Mouse (Mus musculus): ENCODE measurements around the gene Hectd4. TPM values are rescaled to one million over a fixed set of nuclear protein-coding genes. Genes with fewer than 3 reads are reported as not detected.

The Hectd4 gene
- polyA plus RNA-seq, 1 experiment from 2014 or later, result 18.0 TPM

- H3K27me3 ChIP-seq, result no peaks in the 10 kb centered on the region
- no peak for ATAC-seq
- H3K4me2 ChIP-seq (replicated peaks), result no peak overlapping the region
- no peak overlapping the region for H3K9ac ChIP-seq (replicated peaks)
- no peak overlapping the region for H3K27ac ChIP-seq
- no peaks in the 10 kb centered on the region for H3K9me3 ChIP-seq
- 78% methylated on average over 3 of the region's 3 CpGs for WGBS
- H3K4me1 ChIP-seq (replicated peaks), result peaks cover 14% of the 10 kb centered on the region
- H3K4me3 ChIP-seq (replicated peaks), result no peak overlapping the region
- H3K36me3 ChIP-seq, result no peaks in the 10 kb centered on the region
Measured at GRCm38 (mm10) chr5:121393402-121393801, 173.4 kb downstream of the Hectd4 start.

GRCm38 (mm10) chr5:121395621-121396020 lies 175.6 kb downstream of the Hectd4 start:
- Histone ChIP-seq H3K4me3 (replicated peaks) (no peak overlapping the region), H3K27ac (no peak overlapping the region), H3K9me3 (no peaks in the 10 kb centered on the region), H3K4me1 (replicated peaks) (peaks cover 25% of the 10 kb centered on the region), H3K36me3 (0 out of 2 replicates have a peak, but pooled peaks cover under 1% of the 10 kb centered on the region), H3K9ac (replicated peaks) (no peak overlapping the region), H3K27me3 (no peaks in the 10 kb centered on the region), H3K4me2 (replicated peaks) (no peak overlapping the region)
- 88% methylated on average over 5 of the region's 5 CpGs for WGBS
- no peak for ATAC-seq

DNA sequence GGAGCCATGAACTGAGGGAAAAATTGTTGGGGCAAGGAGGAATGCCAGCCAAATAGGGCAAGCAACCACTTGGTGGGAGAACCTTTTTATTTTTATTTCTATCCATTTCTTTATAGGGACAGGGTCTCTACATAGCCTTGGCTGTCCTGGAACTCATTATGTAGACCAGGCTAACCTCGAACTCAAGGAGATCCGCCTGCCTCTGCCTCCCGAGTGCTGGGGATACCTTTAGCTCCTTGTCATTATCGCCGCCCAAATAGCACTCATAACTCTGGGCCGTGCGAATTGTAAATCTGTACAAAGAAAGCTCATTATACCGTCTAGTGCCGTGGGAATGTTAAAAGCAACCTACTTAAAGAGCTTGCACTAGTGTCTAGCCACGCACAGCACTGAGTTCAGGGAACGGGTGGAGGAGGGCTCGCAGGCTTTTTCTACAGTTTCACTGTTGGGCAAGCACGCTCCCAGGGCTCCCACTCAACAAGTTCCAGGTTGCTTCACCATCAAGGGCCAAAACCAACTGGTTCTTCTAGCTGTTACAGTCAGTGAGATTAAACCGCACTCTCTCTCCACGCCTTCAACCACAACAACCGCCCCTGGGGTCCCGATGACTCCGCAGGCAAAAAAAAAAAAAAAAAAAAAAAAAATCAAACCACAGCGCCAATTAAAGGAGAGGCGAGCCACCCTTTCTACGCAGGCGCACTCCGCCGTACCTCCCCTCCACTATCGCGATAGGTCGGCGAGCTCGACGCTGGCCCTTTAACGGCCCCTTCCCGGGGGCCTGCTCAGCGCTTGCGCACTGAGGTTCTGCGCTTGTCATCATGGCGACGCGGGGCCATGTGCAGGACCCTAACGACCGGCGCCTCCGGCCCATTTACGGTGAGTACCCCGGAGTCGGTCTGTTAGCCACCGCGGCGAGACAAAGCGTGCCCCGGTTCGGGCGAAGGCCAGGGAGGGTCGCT lies 177.4 kb downstream of the Hectd4 start, which contains the start of gene Naa25:
TSS of gene Naa25 (plus strand) at position 750 of the 959 bp plus-strand sequence.
- no peaks in the 10 kb centered on the region for H3K27me3 ChIP-seq
- peak; percentile 97 for ATAC-seq
- peak within 1 kb of the TSS; percentile 90 for H3K9ac ChIP-seq (replicated peaks)
- H3K4me2 ChIP-seq (replicated peaks), result peak within 1 kb of the TSS; percentile 97
- no peaks in the 10 kb centered on the region for H3K9me3 ChIP-seq
- peaks cover 25% of the 10 kb centered on the region for H3K4me1 ChIP-seq (replicated peaks)
- peak within 1 kb of the TSS; percentile 97 for H3K4me3 ChIP-seq (replicated peaks)
- WGBS, result 11% methylated on average over 51 of the region's 53 CpGs
- peak within 1 kb of the TSS; percentile 77 for H3K27ac ChIP-seq
- H3K36me3 ChIP-seq, result 0 out of 2 replicates have a peak, but pooled peaks cover 7% of the 10 kb centered on the region

GRCm38 (mm10) chr5:121398146-121398964 lies 178.3 kb downstream of the Hectd4 start:
- Histone ChIP-seq H3K27me3 (no peaks in the 10 kb centered on the region), H3K36me3 (peaks cover 12% of the 10 kb centered on the region; the same call in 1 of the 2 replicates), H3K4me2 (replicated peaks) (peak overlapping the region; percentile 97), H3K4me1 (replicated peaks) (peaks cover 25% of the 10 kb centered on the region), H3K27ac (peak overlapping the region; percentile 74), H3K9ac (replicated peaks) (peak overlapping the region; percentile 90), H3K9me3 (no peaks in the 10 kb centered on the region), H3K4me3 (replicated peaks) (peak overlapping the region; percentile 97)
- under 1% methylated on average over 65 of the region's 67 CpGs for WGBS
- ATAC-seq, result peak; percentile 83

GRCm38 (mm10) chr5:121398965-121399462 lies 179.0 kb downstream of the Hectd4 start:
- no peak for ATAC-seq
- peak overlapping the region; percentile 90 for H3K9ac ChIP-seq (replicated peaks)
- WGBS, result 63% methylated on average over 9 of the region's 9 CpGs
- peak overlapping the region; percentile 97 for H3K4me3 ChIP-seq (replicated peaks)
- no peaks in the 10 kb centered on the region for H3K27me3 ChIP-seq
- no peaks in the 10 kb centered on the region for H3K9me3 ChIP-seq
- H3K36me3 ChIP-seq, result peaks cover 12% of the 10 kb centered on the region; the same call in 1 of the 2 replicates
- no peak overlapping the region for H3K27ac ChIP-seq
- peak overlapping the region; percentile 97 for H3K4me2 ChIP-seq (replicated peaks)
- peaks cover 25% of the 10 kb centered on the region for H3K4me1 ChIP-seq (replicated peaks)

GRCm38 (mm10) chr5:121399540-121399939 lies 179.5 kb downstream of the Hectd4 start:
- Histone ChIP-seq H3K36me3 (peaks cover 12% of the 10 kb centered on the region; the same call in 1 of the 2 replicates), H3K4me3 (replicated peaks) (no peak overlapping the region), H3K4me2 (replicated peaks) (peak overlapping the region; percentile 97), H3K9me3 (no peaks in the 10 kb centered on the region), H3K27me3 (no peaks in the 10 kb centered on the region), H3K27ac (no peak overlapping the region), H3K4me1 (replicated peaks) (peaks cover 25% of the 10 kb centered on the region), H3K9ac (replicated peaks) (peak overlapping the region; percentile 90; the same call in 1 of the 2 replicates)
- ATAC-seq, result no peak
- WGBS, result 90% methylated on average over 5 of the region's 5 CpGs

DNA sequence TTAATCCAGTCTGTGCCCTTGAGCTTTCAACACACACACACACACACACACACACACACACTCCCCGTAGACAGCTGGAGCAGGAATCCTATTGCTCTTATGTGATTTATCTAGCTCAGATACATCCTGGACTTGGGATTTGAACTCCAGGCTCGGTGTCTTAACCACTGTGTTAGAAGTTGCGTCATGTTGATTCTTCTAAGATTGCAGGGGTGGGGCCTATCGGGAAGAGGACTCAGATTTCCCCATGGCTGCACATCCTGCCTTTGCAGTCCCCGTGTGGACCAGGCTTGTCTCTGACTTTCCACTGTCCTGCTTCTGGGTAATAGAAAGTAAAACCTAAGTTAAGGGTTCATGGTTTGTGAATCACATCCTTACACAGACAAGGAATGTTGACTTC lies 180.0 kb downstream of the Hectd4 start:
- no peak overlapping the region for H3K4me3 ChIP-seq (replicated peaks)
- H3K9me3 ChIP-seq, result no peaks in the 10 kb centered on the region
- H3K4me2 ChIP-seq (replicated peaks), result no peak overlapping the region
- WGBS, result 81% methylated on average over 5 of the region's 5 CpGs
- peaks cover 12% of the 10 kb centered on the region; the same call in 1 of the 2 replicates for H3K36me3 ChIP-seq
- no peak overlapping the region for H3K27ac ChIP-seq
- no peak for ATAC-seq
- H3K4me1 ChIP-seq (replicated peaks), result peaks cover 25% of the 10 kb centered on the region
- no peaks in the 10 kb centered on the region for H3K27me3 ChIP-seq
- H3K9ac ChIP-seq (replicated peaks), result no peak overlapping the region

GRCm38 (mm10) chr5:121400849-121401248 lies 180.8 kb downstream of the Hectd4 start:
- 83% methylated on average over 5 of the region's 5 CpGs for WGBS
- Histone ChIP-seq H3K9ac (replicated peaks) (no peak overlapping the region), H3K27ac (no peak overlapping the region), H3K4me3 (replicated peaks) (no peak overlapping the region), H3K4me1 (replicated peaks) (peaks cover 25% of the 10 kb centered on the region), H3K4me2 (replicated peaks) (no peak overlapping the region), H3K27me3 (no peaks in the 10 kb centered on the region), H3K9me3 (no peaks in the 10 kb centered on the region), H3K36me3 (peaks cover 12% of the 10 kb centered on the region; the same call in 1 of the 2 replicates)
- no peak for ATAC-seq

DNA sequence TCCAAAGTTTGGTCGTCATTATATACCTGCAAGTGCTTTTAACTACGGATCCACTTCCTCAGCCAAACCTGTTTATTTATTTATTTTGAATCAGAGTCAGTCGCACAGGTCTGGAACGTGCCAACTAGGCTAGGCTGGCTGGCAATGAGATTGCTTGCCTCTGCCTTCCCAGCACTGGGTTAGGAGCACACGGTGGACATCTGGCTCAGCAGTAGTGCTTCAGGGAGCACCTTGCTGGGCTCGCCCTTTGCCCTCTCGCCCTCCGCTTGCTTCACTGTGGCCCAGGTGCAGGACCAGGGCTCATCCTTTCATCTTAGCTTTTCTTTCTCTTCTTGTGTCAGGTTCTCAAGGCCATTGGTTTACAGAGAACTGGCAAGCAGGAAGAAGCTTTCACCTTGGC lies 187.8 kb downstream of the Hectd4 start:
- no peak overlapping the region for H3K4me3 ChIP-seq (replicated peaks)

DNA sequence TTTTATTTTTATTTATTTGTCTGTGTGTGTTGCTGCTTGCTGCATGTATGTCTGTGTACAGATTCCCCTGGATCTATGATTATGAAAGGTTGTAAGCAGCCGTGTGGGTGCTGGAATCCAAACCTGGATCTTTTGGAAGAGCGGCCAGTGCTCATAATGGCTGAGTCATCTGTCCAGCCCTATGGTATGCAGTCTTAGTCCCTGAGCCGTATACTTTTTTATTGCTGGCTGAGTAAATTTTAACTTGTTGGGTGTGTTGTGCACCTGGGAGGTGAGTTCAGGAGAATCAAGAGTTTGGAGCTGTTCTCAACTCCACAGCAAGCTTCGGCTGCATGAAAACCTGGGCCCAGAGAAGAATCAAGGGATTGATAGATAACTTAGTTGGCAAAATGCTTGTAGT lies 191.0 kb downstream of the Hectd4 start:
- Histone ChIP-seq H3K4me3 (replicated peaks) (no peak overlapping the region), H3K4me1 (replicated peaks) (no peaks in the 10 kb centered on the region), H3K4me2 (replicated peaks) (no peak overlapping the region), H3K27ac (no peak overlapping the region), H3K9ac (replicated peaks) (no peak overlapping the region), H3K9me3 (no peaks in the 10 kb centered on the region), H3K27me3 (no peaks in the 10 kb centered on the region), H3K36me3 (peaks cover 79% of the 10 kb centered on the region)
- no peak for ATAC-seq
- WGBS, result 95% methylated on average over 4 of the region's 4 CpGs

More for the DNA sequence above, 187.8 kb downstream of the Hectd4 start:
- Histone ChIP-seq H3K9ac (replicated peaks) (no peak overlapping the region), H3K27ac (no peak overlapping the region), H3K27me3 (no peaks in the 10 kb centered on the region), H3K4me2 (replicated peaks) (no peak overlapping the region), H3K9me3 (no peaks in the 10 kb centered on the region), H3K4me1 (replicated peaks) (no peaks in the 10 kb centered on the region), H3K36me3 (peaks cover 53% of the 10 kb centered on the region)
- WGBS, result 95% methylated on average over 8 of the region's 8 CpGs
- ATAC-seq, result no peak

Measured in midbrain, embryonic 13.5 days (tissue).